Mouse (Mus musculus) CD4-positive, CD25-positive, alpha-beta regulatory T cell, adult 2 months (primary cell): Measurements from ENCODE around the gene Igf1r.

Experiments used
- DNase-seq: peaks from one replicate; pipeline ENCODE4 v3.0.0-alpha.2; 2012; ENCODE audit warnings: low read depth, low spot score

Gene Igf1r

DNA sequence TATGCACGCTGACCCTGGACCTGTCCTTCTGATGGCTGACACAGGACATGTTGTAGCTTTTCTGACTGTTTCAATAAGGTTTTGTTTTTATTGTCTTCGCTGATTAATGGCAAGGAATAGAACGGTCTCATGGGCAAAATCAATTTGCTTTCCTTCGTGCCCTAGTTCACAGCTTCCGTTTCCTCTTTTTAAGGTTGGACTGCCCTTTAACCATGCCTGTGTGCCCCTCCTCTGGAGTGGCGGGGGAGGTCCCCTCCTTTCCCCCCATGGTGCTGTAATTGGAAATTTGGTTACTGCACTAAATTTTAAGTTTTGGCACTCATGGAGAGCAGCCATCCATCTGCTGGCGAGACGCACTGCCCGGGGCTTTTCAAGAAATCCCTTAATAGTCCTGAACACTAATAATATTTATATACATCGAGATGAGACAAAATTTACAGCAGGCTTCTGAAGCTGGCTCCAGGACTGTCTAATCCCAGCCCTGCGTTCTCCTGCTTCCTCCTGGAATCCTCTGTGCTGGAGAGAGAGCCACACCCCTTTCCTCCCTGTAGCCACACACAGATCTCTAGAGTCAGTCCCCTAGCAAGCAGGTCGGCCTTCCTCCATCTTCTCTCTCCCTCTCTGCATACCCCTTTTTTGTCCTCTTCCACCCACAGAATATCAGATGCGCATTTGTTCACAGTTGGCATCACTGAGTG is 207.6 kb downstream of the Igf1r start:
- no peak for DNase-seq

- DNase-seq, result peak; percentile 26
These were observed 211.4 kb downstream of the Igf1r start for GRCm38 (mm10) chr7:68164074-68164473.

DNA sequence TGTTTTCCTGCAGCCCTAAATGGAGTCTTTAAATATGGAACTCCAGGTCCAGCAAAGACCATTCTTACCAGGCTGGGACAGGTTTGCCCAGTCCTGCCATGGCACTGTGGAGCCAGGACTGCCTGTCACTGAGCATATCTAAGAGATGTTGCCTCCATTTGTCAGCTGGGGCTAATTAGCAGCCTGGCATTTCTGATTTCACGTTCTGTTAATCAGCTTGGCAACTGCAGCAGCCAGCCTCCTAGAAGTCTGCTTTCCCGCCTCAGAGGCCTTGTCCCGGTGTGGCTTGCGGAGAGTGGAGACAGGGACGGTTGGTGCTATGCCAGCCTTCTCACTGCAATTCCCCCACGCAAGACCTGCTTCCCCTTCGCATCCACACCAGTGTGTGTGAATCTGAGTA is 220.1 kb downstream of the Igf1r start:
- no peak for DNase-seq

- DNase-seq, result peak; percentile 15
These were observed 227.0 kb downstream of the Igf1r start for GRCm38 (mm10) chr7:68179672-68180071.

DNA sequence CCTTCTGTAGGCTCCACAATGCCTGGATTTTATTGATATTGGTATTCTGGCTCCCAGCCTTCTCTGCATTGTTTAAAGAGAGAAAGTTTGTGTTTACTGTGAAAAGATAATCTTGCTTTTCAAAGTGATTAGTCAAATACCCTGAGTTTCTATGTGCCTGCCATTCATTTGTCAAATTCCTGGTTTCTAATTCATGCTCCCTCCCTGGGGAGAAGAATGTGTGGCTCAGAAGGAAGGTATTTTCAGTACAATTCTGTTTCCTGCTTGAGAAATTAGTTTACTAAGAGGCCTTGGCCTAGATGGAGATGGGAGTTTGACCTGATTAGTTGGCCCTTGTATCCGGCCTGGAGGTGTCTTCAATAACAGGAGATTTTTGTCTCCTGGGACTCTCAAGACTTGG is 228.5 kb downstream of the Igf1r start:
- DNase-seq, result no peak

DNA sequence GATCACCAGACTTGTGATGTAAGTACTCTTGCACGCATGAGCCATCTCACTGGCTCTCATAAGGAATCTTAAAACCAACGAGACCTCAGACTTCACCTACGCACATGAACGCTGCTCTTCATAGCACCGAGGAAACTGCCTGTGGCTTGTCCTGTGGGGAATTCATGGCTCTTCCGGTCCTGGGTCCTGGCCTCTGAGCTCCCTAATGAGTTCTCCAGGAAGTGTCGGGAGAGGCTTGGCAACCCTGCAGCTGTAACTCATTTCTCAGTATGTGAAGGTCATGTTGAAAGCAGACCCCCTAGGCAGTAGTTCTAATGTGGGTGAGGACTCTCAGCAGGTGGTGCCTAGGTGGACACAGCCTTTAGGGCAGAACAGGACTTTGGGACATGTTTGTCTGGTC is 229.4 kb downstream of the Igf1r start:
- DNase-seq, result no peak

DNA sequence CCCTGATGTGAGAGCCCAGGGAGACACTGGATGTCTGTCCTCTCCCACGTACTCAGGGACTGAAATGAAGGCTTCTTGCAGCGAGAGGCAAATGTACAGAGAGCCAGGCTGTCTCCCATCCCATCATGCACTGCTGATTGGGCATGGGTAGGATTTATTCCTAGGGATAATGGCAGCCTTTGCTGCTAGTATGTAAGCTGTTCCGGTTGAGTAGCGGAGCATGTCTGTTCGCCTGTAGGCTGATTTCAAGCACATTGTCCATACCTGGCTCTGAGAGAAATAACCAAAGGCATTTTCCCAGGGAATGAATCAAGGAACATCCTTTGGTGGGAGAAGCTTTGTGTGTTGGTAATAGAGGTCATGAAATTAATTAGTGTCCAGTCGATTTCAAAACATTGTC is 230.1 kb downstream of the Igf1r start:
- no peak for DNase-seq

GRCm38 (mm10) chr7:68183421-68183820 is 230.8 kb downstream of the Igf1r start:
- DNase-seq, result no peak

DNA sequence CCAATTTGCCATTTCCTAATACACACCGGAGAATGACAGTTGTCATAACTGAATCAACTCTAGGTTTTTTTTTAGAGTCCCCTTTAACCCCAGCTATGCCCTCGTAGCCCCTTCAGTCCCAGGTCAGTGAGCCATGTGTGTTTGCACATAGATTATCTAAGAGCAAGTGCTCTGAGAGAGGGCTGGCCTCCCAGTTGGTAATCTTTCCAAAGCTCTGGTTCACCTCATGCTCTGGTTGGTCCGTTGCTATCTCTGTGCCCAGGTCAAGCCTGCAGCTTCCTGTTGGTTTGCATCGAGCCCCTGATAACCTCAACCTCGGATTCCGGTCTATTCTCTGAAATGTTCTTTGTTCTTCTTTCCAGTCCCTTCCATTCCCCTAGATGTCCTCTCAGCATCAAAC is 236.6 kb downstream of the Igf1r start:
- DNase-seq, result no peak

DNA sequence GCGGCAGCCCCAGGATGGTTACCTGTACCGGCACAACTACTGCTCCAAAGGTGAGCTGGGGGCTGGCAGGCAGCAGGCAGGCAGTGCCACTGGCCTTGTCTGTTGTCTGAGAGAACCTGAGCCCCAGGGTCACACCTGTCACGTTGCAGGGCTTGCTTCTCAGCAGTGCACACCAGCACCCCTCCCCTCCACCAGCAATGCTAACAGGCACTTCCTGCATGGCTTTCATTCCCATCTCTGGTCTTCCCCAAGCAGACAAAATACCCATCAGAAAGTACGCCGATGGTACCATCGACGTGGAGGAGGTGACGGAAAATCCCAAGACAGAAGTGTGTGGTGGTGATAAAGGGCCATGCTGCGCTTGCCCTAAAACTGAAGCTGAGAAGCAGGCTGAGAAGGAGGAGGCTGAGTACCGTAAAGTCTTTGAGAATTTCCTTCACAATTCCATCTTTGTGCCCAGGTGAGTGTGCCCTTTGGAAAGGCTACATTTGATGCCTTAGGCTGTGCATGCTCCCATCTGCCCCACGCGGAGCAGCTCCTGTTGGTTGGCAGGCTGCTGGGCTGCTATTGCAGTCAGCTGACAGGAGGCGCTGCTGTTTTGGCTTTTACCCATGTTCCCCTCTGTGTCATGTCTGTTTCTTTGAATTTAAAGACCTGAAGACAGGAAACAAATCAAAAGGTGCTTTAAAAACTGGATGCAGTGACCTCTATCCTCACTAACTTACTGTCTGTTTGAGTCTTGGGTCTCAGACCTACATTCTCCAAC is 237.2 kb downstream of the Igf1r start:
- peak; percentile 85 for DNase-seq

DNA sequence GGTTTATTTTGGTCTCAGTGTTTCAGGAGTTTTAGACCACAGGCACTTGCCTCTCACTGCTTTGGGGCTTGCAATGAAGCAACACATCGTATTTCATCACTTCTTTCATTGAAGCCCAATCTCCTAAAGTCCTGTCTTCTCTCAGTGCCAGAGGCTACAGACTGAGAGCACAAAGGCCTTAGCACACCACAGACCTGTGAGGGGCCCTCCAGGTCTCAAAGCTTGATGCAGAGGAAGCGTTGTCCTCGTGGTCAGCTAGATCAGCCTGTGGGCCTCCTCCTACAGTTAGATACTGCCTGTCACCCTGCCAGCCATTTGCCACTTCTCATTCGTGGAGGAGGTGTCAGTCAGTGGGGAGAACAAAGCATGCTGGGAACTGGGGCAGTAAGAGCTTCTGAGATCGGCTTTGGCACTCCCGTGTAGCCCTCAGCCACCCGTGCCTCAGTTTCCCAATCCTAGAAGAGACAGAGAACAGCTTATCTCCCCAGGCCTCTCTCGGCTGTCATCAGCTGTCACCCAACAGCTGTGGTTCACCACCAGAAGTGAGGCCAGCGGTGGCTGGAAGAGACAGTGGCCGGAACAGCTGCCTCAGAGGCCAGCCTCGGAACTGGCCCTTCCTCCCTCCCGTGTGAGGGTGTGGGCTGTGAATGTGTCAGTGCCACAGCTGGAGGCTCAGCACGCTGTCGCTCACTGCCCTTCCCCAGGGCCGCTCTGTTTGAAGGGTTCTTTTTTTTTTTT is 241.5 kb downstream of the Igf1r start:
- DNase-seq, result no peak

- no peak for DNase-seq
These were observed 247.0 kb downstream of the Igf1r start for GRCm38 (mm10) chr7:68199609-68200008.

- peak; percentile 71 for DNase-seq
These were observed 253.3 kb downstream of the Igf1r start for GRCm38 (mm10) chr7:68205776-68206427.

GRCm38 (mm10) chr7:68209039-68209438 is 256.4 kb downstream of the Igf1r start:
- DNase-seq, result peak; percentile 36

DNA sequence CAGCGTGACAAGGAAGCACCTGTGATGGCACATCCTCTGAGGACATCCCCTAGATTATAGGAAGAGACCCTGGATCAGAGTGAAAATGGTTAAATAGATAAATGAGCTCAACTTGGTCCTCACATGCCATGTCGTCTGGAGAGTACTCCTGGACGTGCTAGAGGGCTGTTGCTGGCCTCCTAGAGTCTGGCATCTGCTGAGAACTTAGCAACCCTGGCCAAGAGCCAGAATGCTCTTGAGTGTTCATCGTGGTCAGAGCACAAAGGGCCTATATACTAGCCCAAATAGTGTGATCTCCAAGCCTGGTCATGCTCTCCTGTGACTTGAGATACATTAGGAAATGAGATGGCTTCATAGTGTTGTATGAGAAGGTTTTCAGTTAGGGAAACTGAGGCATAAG is 257.8 kb downstream of the Igf1r start:
- DNase-seq, result no peak

- DNase-seq, result no peak
These were observed 259.3 kb downstream of the Igf1r start for GRCm38 (mm10) chr7:68211883-68212282.

DNA sequence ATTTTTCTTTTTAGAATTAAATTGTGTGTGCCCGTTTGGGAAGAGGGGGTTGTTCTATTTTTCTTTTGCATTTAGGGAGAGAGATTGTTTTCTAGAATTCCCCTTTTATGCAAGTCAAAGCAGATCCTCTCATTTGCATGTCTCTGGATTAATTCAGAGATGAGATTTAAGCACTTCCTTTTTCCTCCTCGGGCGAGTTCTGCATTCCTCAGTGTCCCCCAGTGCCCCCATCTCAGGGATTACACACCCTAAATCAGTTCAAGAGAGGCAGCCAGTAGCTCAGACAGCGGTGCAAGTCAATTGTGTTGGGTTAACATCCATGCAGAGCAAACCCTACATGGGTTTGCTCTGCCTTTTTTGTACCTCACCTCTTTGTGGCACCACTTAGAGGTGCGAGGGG is 261.2 kb downstream of the Igf1r start:
- DNase-seq, result no peak

DNA sequence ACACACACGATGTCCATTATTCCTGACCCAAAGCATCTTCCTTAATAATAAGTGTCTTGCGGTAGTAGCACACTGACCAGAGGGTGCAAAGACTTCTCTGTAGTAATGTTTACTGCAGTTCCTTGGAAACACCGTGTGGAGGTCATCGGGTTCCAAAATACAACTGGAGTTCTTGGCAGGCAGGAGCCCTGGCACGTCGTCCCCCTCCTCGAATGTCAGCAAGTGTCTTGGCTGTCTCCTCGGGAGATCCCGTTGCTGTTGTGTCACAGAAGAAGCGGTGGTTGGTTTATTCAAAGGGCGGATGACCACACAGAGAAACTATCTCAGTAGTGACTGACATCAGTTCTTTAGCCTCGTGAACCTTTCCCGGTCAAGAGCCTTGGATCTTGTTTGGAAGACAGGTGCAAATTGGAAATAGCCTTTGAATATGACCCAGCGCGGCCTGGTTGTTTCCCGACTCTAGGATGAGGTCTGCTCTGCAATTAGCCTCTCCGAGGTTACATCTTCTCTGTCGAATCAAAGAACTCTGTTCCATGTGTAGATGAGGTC is 263.0 kb downstream of the Igf1r start:
- DNase-seq, result no peak

DNA sequence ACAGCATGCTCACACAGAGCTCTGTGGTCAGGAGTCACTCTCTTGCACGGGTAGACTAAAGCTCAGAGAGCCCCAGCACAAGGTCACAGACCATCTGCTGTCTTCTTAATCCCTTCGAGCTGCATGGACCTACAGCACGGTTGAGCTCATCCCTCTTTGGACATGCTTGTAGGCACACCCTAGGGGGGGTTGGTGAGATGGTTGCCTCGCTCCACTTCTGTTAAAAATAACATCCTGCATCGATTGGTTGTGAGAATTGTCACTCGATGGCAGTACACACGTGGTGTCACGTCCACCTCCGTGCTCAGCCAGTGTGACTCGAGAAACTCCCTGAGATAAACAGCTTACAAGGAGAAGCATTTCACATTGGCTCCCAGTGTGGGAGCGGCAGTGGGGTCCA is 266.3 kb downstream of the Igf1r start:
- no peak for DNase-seq

- no peak for DNase-seq
These were observed 269.1 kb downstream of the Igf1r start for GRCm38 (mm10) chr7:68221677-68222230.

- DNase-seq, result no peak
These were observed 270.8 kb downstream of the Igf1r start for GRCm38 (mm10) chr7:68223356-68223808.
